Mouse (Mus musculus) cerebellum, adult 2 months (tissue): Measurements from ENCODE around the gene Tax1bp1.

Experiments used
- CTCF ChIP-seq: fragments of 200-500 bp; IDR thresholded peaks from 2 replicates; pipeline ENCODE4 v1.5.1; 2011; ENCODE audit warnings: low read depth, mild to moderate bottlenecking, control low read depth, low read length, moderate library complexity, borderline replicate concordance; ENCODE audit not compliant: insufficient read depth
- POLR2A ChIP-seq: fragments of 200-500 bp; IDR thresholded peaks from 2 replicates; pipeline ENCODE4 v1.6.1; 2011; ENCODE audit warnings: low read length, control low read depth, borderline replicate concordance; ENCODE audit not compliant: insufficient read depth

- TF ChIP-seq CTCF (no peak), POLR2A (no peak)
These were observed 38.2 kb upstream of the Tax1bp1 start for GRCm38 (mm10) chr6:52675222-52675921.
